Mouse (Mus musculus) hindbrain, embryonic 14.5 days (tissue): ENCODE results near the gene Cdk14. TPM values are rescaled to one million over a fixed set of nuclear protein-coding genes. Genes with fewer than 3 reads are reported as not detected.
A peak's percentile ranks its signal among the peaks of the same experiment; 100 is the strongest.

ENCODE experiments used
- ATAC-seq: fragments of 200-750 bp; cut with Nextera tagmentation; 2 replicates; pipeline ENCODE4 v1.8.0; 2017; ENCODE audit warnings: moderate number of reproducible peaks, mild to moderate bottlenecking, moderate TSS enrichment, moderate library complexity; ENCODE audit not compliant: low FRiP score
- DNase-seq: peaks from one replicate; pipeline ENCODE4 v3.0.0-alpha.2; 2015; ENCODE audit warnings: low spot score
- H3K27ac ChIP-seq: fragments of 300-500 bp; sonication (generic); 2 replicates; pipeline ENCODE4 v1.5.1; 2014; ENCODE audit warnings: mild to moderate bottlenecking, moderate library complexity
- H3K27me3 ChIP-seq: fragments of 300-500 bp; sonication (generic); 2 replicates; pipeline ENCODE4 v1.6.1; 2014; ENCODE audit warnings: mild to moderate bottlenecking, low read length, mixed read lengths; ENCODE audit not compliant: control insufficient read depth, insufficient read depth
- H3K36me3 ChIP-seq: fragments of 300-500 bp; sonication (generic); replicated peaks from 2 replicates; pipeline ENCODE4 v1.6.1; 2014; ENCODE audit not compliant: control insufficient read depth, insufficient read depth
- H3K4me1 ChIP-seq: fragments of 300-500 bp; sonication (generic); replicated peaks from 2 replicates; pipeline ENCODE4 v1.6.1; 2014; ENCODE audit warnings: antibody characterized with exemption, low read length, mixed read lengths; ENCODE audit not compliant: control insufficient read depth, insufficient read depth
- H3K4me2 ChIP-seq: fragments of 300-500 bp; sonication (generic); replicated peaks from 2 replicates; pipeline ENCODE4 v1.6.1; 2014; ENCODE audit warnings: mild to moderate bottlenecking, moderate library complexity
- H3K4me3 ChIP-seq: fragments of 300-500 bp; sonication (generic); replicated peaks from 2 replicates; pipeline ENCODE4 v1.5.1; 2014; ENCODE audit warnings: mild to moderate bottlenecking, low read length
- H3K9ac ChIP-seq: fragments of 300-500 bp; sonication (generic); 2 replicates; pipeline ENCODE4 v1.6.1; 2014
- H3K9me3 ChIP-seq: fragments of 300-500 bp; sonication (generic); 2 replicates; pipeline ENCODE4 v1.6.1; 2016; ENCODE audit warnings: low read length; ENCODE audit not compliant: control insufficient read depth
- WGBS: fragments of 180-500 bp; shearing (Covaris S2); extraction: QIAGEN DNeasy Blood & Tissue Kit; methylation state at CpG from one replicate; pipeline ENCODE4 v1.1.7; 2014; 5-methylcytosine and 5-hydroxymethylcytosine counted together
- polyA plus RNA-seq: library from polyadenylated mRNA; unstranded; fragments of >200 nt; fragmentation: Nextera tagmentation; extraction: Ambion mirVana; gene quantifications from 2 replicates; pipeline ENCODE4 v1.2.1, GENCODE M21; 2014

The Cdk14 gene
- polyA plus RNA-seq, 1 experiment from 2014 or later = 55.6 TPM

DNA sequence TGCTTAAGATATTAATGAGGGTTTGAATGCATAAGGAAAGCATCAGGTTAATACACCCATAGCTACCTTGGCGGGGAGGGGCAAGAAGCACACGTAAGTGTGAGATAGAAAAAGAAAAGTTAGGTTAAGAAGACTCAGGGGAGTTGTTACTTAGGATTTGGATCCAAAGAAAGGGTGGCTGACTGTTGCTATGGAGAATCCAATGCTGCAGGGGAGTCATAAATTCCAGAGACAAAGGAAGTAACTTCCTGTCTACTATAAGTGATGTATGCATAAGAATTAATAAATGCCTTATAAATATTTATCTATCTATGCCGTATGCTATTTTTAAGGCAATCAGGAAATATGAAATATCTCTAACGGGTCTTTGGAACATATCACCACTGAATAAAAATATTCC lies 527.4 kb downstream of the Cdk14 start:
- Histone ChIP-seq H3K27me3 (no peaks in the 10 kb centered on the region), H3K4me1 (0 out of 2 replicates have a peak, but pooled peaks cover 16% of the 10 kb centered on the region), H3K27ac (peak overlapping the region; percentile 38), H3K4me2 (no peak overlapping the region), H3K9ac (no peak overlapping the region), H3K36me3 (no peaks in the 10 kb centered on the region), H3K4me3 (no peak overlapping the region), H3K9me3 (no peaks in the 10 kb centered on the region)
- no peak for ATAC-seq
- DNase-seq = no peak
- WGBS = 63% methylated on average over 4 of the region's 4 CpGs

DNA sequence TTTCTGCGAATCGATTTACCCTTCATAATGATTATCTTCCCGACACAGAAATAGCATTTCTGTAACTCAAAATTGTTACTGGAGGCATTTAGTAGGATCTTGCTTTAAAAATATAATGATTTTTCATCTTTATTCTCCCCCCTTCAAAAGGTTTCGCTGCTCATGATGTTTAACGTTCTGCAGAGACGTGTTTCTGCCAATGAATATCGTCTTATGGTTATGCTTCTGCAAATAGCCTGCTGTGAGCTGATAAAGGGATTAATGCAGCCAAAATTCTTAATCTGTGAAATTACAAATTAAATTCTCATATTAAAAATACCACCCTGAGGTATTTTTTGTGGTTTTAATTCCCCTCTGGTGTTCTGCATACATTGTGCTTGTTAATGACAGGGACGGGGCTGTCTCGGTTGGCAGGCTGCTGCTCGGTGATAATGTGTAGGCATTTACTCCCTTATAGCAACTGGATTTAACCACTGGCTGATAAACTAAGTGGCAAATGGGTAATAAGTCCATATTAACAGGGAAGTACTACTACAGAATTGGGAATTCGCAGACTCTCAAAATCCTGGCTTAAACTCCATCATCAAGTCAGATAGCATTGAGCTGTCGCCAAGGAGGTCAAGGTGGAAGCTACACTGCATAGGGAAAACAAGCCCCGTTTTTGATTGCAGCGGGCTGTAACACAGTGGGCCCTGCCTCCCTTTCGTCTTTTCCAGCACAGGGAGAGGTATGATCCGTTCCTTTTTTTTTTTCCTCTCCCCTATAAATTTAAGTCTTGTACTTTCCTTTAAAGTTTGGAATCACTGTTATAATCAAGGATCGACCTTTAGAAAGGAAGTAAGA lies 528.0 kb downstream of the Cdk14 start:
- Histone ChIP-seq H3K4me2 (no peak overlapping the region), H3K9ac (no peak overlapping the region), H3K27me3 (no peaks in the 10 kb centered on the region), H3K27ac (peak overlapping the region; percentile 38; the same call in 1 of the 2 replicates), H3K36me3 (no peaks in the 10 kb centered on the region), H3K4me3 (no peak overlapping the region), H3K4me1 (0 out of 2 replicates have a peak, but pooled peaks cover 16% of the 10 kb centered on the region), H3K9me3 (no peaks in the 10 kb centered on the region)
- WGBS = 54% methylated on average over 17 of the region's 17 CpGs
- ATAC-seq = peak; percentile 51; the same call in 1 of the 2 replicates
- DNase-seq = no peak

DNA sequence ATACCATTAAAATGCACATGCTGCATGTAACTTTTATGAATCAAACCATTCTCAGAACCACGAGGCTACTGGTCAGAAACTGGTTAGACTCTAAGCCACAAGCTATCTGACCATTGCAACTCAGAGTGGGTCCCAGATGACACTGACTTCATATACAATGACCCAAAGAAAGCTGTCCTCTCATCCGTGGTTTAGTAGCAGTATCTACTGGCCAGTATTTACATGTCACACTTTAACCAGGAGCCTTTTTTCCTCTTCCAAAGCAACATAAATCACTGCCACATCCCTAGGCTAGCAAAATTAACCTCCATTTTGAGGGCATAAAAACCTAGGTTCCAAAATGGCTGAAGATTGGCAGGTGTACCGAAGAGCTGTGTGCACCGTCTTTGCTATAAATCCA lies 533.0 kb downstream of the Cdk14 start:
- Histone ChIP-seq H3K27me3 (no peaks in the 10 kb centered on the region), H3K36me3 (no peaks in the 10 kb centered on the region), H3K4me3 (no peak overlapping the region), H3K4me1 (no peaks in the 10 kb centered on the region), H3K27ac (no peak overlapping the region), H3K4me2 (no peak overlapping the region), H3K9ac (no peak overlapping the region), H3K9me3 (no peaks in the 10 kb centered on the region)
- no peak for DNase-seq
- WGBS = 83% methylated on average over 4 of the region's 4 CpGs
- no peak for ATAC-seq

DNA sequence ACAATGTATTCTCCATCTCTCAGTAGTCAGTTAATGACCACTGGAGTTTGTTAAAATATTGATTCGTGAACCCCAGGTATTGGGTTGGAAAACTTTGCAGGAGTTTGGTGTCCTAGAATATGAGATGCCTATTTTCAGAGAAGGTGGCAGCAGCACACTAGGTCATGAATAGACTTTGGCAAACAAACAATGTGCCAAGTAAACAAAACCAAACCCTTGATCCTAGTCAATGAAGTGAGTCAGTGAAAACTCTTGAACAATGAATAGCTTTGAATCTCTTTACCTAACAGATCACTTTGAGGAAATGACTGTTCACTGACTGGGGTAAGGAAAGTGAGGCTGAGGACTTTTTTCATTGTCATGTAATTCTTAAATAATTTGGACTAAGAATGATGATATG lies 537.3 kb downstream of the Cdk14 start:
- Histone ChIP-seq H3K27ac (no peak overlapping the region), H3K9ac (no peak overlapping the region), H3K9me3 (0 out of 2 replicates have a peak, but pooled peaks cover 6% of the 10 kb centered on the region), H3K4me3 (no peak overlapping the region), H3K27me3 (no peaks in the 10 kb centered on the region), H3K4me1 (no peaks in the 10 kb centered on the region), H3K4me2 (no peak overlapping the region), H3K36me3 (no peaks in the 10 kb centered on the region; the same call in 1 of the 2 replicates)
- DNase-seq = no peak
- WGBS = 94% methylated on average over 1 of the region's 1 CpGs
- ATAC-seq = no peak

DNA sequence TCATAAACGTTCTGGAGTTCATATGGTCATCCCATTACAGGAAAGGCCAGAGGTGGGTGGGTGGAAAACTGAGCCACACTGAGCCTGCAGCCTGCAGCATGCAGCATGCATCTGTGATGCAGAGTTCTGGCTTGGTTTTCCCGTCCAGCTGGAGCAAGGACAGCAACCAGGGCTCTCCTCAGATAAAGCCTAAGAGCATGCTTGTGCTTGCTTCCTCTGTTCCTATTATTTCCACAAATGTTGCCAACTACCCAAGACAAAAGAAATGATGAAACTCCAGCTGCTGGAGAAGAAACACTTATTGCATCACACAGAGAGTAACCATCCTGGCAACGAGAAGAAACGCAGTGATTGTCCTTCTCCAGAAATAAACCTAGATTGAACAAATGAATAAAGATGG lies 539.8 kb downstream of the Cdk14 start:
- no peaks in the 10 kb centered on the region for H3K27me3 ChIP-seq
- ATAC-seq = no peak
- H3K27ac ChIP-seq = no peak overlapping the region
- no peaks in the 10 kb centered on the region; the same call in 1 of the 2 replicates for H3K36me3 ChIP-seq
- 0 out of 2 replicates have a peak, but pooled peaks cover 6% of the 10 kb centered on the region for H3K9me3 ChIP-seq
- peaks cover 13% of the 10 kb centered on the region; the same call in 1 of the 2 replicates for H3K4me1 ChIP-seq
- no peak overlapping the region for H3K4me3 ChIP-seq
- 67% methylated on average over 4 of the region's 4 CpGs for WGBS
- no peak overlapping the region for H3K4me2 ChIP-seq
- no peak for DNase-seq
- no peak overlapping the region for H3K9ac ChIP-seq

DNA sequence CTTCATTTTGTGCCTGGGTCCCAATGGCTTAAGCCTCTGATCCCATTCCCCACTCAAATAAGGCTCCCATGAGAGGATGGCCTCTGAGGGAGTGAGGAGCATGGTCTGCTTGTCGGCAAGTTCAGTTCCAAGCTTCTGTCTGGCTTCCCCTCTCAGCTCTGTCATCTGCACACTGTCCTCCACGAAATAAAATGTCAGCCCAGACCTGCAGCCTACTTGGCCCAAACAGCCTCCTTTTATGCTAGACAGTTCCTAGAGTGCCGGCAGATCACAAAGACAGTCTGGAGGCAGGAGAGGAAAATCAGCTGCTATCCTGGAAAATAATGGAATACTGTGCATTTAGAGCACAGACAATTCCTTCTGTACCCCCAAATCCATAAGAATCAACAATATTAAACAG lies 541.2 kb downstream of the Cdk14 start:
- H3K27ac ChIP-seq = 0 out of 2 replicates have a peak overlapping the region, but pooled peaks have one; percentile 77

DNA sequence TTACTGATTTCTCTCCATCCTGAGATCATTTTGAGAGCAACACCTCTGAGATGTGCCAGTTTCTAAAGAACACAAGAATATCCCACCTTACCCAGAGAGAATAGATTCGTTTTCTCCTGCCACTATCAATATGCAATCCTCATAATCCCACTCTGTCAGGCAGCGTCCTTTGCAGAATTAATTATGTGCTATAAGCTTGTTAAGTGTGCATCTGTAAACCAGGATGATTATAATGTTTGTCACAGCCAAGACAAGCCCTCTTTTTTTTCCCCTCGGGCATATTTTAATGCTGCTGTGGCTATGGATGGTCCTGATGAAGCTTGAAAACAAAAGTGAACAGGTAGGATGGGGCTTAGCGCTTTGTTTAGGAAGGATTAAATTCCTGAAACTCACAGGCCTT lies 542.5 kb downstream of the Cdk14 start:
- Histone ChIP-seq H3K4me2 (no peak overlapping the region; the same call in 1 of the 2 replicates), H3K9ac (peak overlapping the region; percentile 37; the same call in 1 of the 2 replicates), H3K4me3 (no peak overlapping the region), H3K9me3 (0 out of 2 replicates have a peak, but pooled peaks cover 6% of the 10 kb centered on the region), H3K27ac (peak overlapping the region; percentile 77), H3K4me1 (peaks cover 13% of the 10 kb centered on the region; the same call in 1 of the 2 replicates), H3K27me3 (no peaks in the 10 kb centered on the region), H3K36me3 (no peaks in the 10 kb centered on the region; the same call in 1 of the 2 replicates)
- ATAC-seq (peak; percentile 52), DNase-seq (no peak)
- 29% methylated on average over 4 of the region's 4 CpGs for WGBS

More for the DNA sequence above, 541.2 kb downstream of the Cdk14 start:
- Histone ChIP-seq H3K27me3 (no peaks in the 10 kb centered on the region), H3K9ac (no peak overlapping the region), H3K36me3 (no peaks in the 10 kb centered on the region; the same call in 1 of the 2 replicates), H3K4me2 (no peak overlapping the region), H3K4me3 (no peak overlapping the region), H3K4me1 (peaks cover 13% of the 10 kb centered on the region; the same call in 1 of the 2 replicates), H3K9me3 (0 out of 2 replicates have a peak, but pooled peaks cover 6% of the 10 kb centered on the region)
- WGBS = 54% methylated on average over 3 of the region's 3 CpGs
- ATAC-seq = no peak
- no peak for DNase-seq

DNA sequence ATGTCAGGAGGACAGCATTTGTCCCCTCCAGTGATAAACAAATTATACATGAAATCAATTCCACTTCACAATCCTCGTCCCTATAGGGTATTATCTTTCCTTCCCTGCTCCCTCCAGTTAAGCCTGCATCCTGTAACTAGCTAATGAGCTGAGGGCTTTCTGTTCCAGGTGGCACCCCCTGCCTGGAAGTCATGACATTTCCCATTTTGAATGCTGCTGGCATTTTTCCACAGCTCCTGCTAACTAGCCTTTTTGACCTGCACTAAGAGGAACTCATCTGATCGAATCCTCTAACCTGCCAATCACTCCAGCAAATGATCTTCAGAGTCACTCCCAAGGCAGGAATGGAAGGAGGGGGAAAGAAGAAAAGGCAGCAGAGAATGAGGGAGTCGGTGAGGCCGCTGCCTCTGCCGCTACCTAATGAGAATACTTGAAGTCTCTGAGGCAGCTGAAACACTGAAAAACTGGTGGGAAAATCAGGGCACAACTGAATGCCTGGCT lies 542.9 kb downstream of the Cdk14 start:
- DNase-seq (peak; percentile 59), ATAC-seq (peak; percentile 78)
- Histone ChIP-seq H3K36me3 (no peaks in the 10 kb centered on the region; the same call in 1 of the 2 replicates), H3K9me3 (0 out of 2 replicates have a peak, but pooled peaks cover 6% of the 10 kb centered on the region), H3K4me1 (peaks cover 13% of the 10 kb centered on the region; the same call in 1 of the 2 replicates), H3K27me3 (no peaks in the 10 kb centered on the region), H3K27ac (peak overlapping the region; percentile 77), H3K4me2 (no peak overlapping the region; the same call in 1 of the 2 replicates), H3K4me3 (no peak overlapping the region), H3K9ac (peak overlapping the region; percentile 37; the same call in 1 of the 2 replicates)
- 8% methylated on average over 5 of the region's 5 CpGs for WGBS

DNA sequence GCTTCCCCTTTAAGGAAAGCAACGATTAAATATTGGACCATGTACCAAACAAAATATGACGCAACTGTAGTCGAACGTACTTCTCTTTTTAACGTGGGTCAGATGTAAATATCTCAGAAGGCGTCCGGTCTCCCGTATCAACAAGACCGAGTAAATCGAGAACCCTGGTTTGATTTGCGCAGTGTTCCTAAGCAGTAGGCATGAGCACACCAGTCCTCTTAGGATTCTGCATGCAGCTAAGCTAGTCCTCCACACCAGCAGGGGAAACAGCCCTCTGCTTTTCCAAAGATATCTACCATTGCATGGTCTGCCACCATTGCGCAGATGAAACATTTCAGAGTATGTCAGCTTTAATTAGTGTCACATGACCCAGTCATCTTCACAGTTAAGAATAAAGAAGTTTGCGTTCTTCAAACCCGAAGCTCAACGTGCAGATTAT lies 543.4 kb downstream of the Cdk14 start:
- Histone ChIP-seq H3K4me3 (no peak overlapping the region), H3K4me2 (no peak overlapping the region; the same call in 1 of the 2 replicates), H3K4me1 (peaks cover 13% of the 10 kb centered on the region; the same call in 1 of the 2 replicates), H3K9me3 (0 out of 2 replicates have a peak, but pooled peaks cover 4% of the 10 kb centered on the region), H3K36me3 (no peaks in the 10 kb centered on the region; the same call in 1 of the 2 replicates), H3K27me3 (no peaks in the 10 kb centered on the region), H3K9ac (no peak overlapping the region), H3K27ac (peak overlapping the region; percentile 77; the same call in 1 of the 2 replicates)
- DNase-seq (no peak), ATAC-seq (peak; percentile 65)
- WGBS = 64% methylated on average over 15 of the region's 15 CpGs
